Mouse (Mus musculus) ES-CJ7 (cell line): Measurements from ENCODE around the gene Cyp46a1.

Experiments used
- DNase-seq: peaks from one replicate; pipeline ENCODE4 v3.0.0; 2011; ENCODE audit warnings: low read depth, low spot score

Gene Cyp46a1

DNA sequence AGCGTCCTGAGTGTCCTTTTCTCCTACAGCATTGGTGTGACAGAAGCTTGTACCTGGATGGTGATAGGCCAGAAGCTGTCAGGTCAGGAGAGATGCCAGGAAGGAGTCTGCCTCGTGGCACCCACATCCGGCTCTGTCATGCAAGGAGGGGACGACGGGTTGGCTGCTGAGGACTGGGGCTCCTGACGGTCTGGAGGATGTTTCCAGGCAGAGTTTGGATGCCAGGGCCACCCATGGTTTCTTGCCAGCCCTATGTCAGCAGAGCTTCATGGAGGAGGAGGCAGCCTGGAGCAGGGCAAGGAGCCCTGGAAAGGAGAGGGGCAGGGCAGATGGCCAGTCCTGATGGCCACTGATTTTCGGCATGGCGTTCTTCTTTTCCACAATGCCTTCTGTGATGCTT is 65.0 kb downstream of the Cyp46a1 start:
- DNase-seq: no peak

DNA sequence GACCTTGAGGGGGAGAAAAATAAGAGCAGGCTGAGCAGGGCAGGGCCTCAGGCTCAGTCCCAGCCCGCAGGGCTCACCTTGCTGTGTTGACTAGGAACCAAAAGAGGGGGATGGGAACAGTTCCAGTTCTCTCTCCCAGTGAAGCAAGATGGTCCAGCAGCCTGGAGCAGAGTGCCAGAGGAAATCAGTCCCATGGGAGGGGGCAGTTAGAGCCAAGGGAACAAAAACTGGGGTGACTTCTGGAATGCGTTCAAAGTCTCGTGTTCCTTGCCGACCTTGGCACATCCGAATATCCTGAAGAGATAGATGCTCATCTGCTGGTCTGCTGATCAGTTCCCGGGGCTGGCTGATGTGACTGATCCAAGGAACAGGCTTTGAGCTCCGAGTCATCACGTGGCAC is 66.8 kb downstream of the Cyp46a1 start:
- no peak for DNase-seq

GRCm38 (mm10) chr12:108403957-108404356 is 69.8 kb downstream of the Cyp46a1 start:
- DNase-seq: no peak

- no peak for DNase-seq
These were observed 74.9 kb downstream of the Cyp46a1 start for GRCm38 (mm10) chr12:108409100-108409499.

- DNase-seq: no peak
These were observed 76.4 kb downstream of the Cyp46a1 start for GRCm38 (mm10) chr12:108410416-108411208.
